17 mouse cellular contexts compared by ENCODE assay signal in genomic region chr1:73725486-73725885, GRCm38 (mm10).
DNase-seq lines count a peak whose midpoint lies in the region; ATAC-seq lines count a peak whose summit lies in the region.
"Had no signal": no experiment of that assay in that cellular context is flagged by ENCODE, and none has a peak within 500 bp of the region (broad histone marks: within the 10 kb centered on the region; RNA-seq: fewer than 3 reads in every experiment).

No protein-coding gene starts in this region.

- peak; percentile 39 for DNase-seq in cerebellum, adult 11-12 months
- DNase-seq in gastrocnemius, postnatal 25 days = peak; percentile 50
- DNase-seq in gastrocnemius, postnatal 36 days = no peak
- no peak for DNase-seq in lung, adult 18-20 months
- DNase-seq: adrenal gland, postnatal 25 days; kidney, adult 2 months; kidney, postnatal 14 days; layer of hippocampus, adult 9-11 months; liver, embryonic 13.5 days; retina, postnatal 1 day; right cerebral cortex, postnatal 4 days; thymus, postnatal 36 days had no signal

- H3K4me1 ChIP-seq in lung, embryonic 15.5 days = peaks cover 10% of the 10 kb centered on the region; the same call in 1 of the 2 replicates
- H3K4me1 ChIP-seq in intestine, embryonic 16.5 days (ENCODE audit: control insufficient read depth, insufficient read depth, low read length) = no peaks in the 10 kb centered on the region
- H3K4me1 ChIP-seq: hindbrain, embryonic 15.5 days; liver, embryonic 13.5 days; midbrain, embryonic 15.5 days had no signal

- H3K4me2 ChIP-seq in lung, embryonic 15.5 days = no peak overlapping the region
- H3K4me2 ChIP-seq in intestine, embryonic 16.5 days (ENCODE audit: low read depth, low read length) = no peak overlapping the region
- H3K4me2 ChIP-seq: hindbrain, embryonic 15.5 days; liver, embryonic 13.5 days; midbrain, embryonic 15.5 days had no signal

- H3K4me3 ChIP-seq in lung, embryonic 15.5 days = no peak overlapping the region
- no peak overlapping the region for H3K4me3 ChIP-seq in intestine, embryonic 16.5 days (ENCODE audit: low read length)
- H3K4me3 ChIP-seq: hindbrain, embryonic 15.5 days; liver, embryonic 13.5 days; midbrain, embryonic 15.5 days had no signal

- no peaks in the 10 kb centered on the region for H3K36me3 ChIP-seq in lung, embryonic 15.5 days
- no peaks in the 10 kb centered on the region for H3K36me3 ChIP-seq in intestine, embryonic 16.5 days (ENCODE audit: control insufficient read depth, insufficient read depth, low read length)
- H3K36me3 ChIP-seq: hindbrain, embryonic 15.5 days; liver, embryonic 13.5 days; midbrain, embryonic 15.5 days had no signal

- no peaks in the 10 kb centered on the region for H3K27me3 ChIP-seq in lung, embryonic 15.5 days
- H3K27me3 ChIP-seq in intestine, embryonic 16.5 days (replicated peaks; ENCODE audit: control insufficient read depth, insufficient read depth, low read length) = no peaks in the 10 kb centered on the region
- H3K27me3 ChIP-seq: hindbrain, embryonic 15.5 days; liver, embryonic 13.5 days; midbrain, embryonic 15.5 days had no signal

- WGBS in lung, embryonic 15.5 days = 91% methylated on average over 1 of the region's 1 CpGs
- WGBS in intestine, embryonic 16.5 days = 100% methylated on average over 1 of the region's 1 CpGs

- H3K9me3 ChIP-seq in lung, embryonic 15.5 days = peaks cover 4% of the 10 kb centered on the region; the same call in 1 of the 2 replicates
- no peaks in the 10 kb centered on the region for H3K9me3 ChIP-seq in intestine, embryonic 16.5 days (ENCODE audit: control insufficient read depth, low read length)
- H3K9me3 ChIP-seq: hindbrain, embryonic 15.5 days; liver, embryonic 13.5 days; midbrain, embryonic 15.5 days had no signal

- peak overlapping the region; percentile 14; the same call in 1 of the 2 replicates for H3K27ac ChIP-seq in lung, embryonic 15.5 days
- H3K27ac ChIP-seq in intestine, embryonic 16.5 days (ENCODE audit: low read length) = no peak overlapping the region
- H3K27ac ChIP-seq: hindbrain, embryonic 15.5 days; liver, embryonic 13.5 days; midbrain, embryonic 15.5 days had no signal

- ATAC-seq in cerebellum, adult (ENCODE audit: insufficient number of reproducible peaks, low FRiP score, low TSS enrichment) = no peak
- ATAC-seq in lung, embryonic 15.5 days (ENCODE audit: borderline replicate concordance, extremely low read depth, low FRiP score, low TSS enrichment) = no peak
- ATAC-seq in intestine, embryonic 16.5 days = peak; percentile 16; the same call in 1 of the 2 replicates
- ATAC-seq: midbrain, embryonic 15.5 days had no signal

- no peak overlapping the region for H3K9ac ChIP-seq in lung, embryonic 15.5 days
- no peak overlapping the region for H3K9ac ChIP-seq in intestine, embryonic 16.5 days (ENCODE audit: low read depth, low read length)
- H3K9ac ChIP-seq: hindbrain, embryonic 15.5 days; liver, embryonic 13.5 days; midbrain, embryonic 15.5 days had no signal

- intact Hi-C loops in gastrocnemius, postnatal 36 days (cut with DNase I) = no loop called here

Comparison
In these comparisons a context has a peak if more than half of its experiments do, and no peak if none do; other contexts are left out.
1. DNase-seq: peak in cerebellum, adult 11-12 months (single experiment) and gastrocnemius, postnatal 25 days (single experiment); none in gastrocnemius, postnatal 36 days (0 of 2) and lung, adult 18-20 months (0 of 2).